Mouse (Mus musculus) kidney, adult 8-10 months (tissue): ENCODE measurements around the gene Klc2.

Source experiments
- DNase-seq, 2 experiments: peaks; one replicate each; pipeline ENCODE4 v3.0.0; 2022

Gene Klc2

GRCm38 (mm10) chr19:5071545-5072369 is 46.6 kb downstream of the Klc2 start:
- peak; percentile 72 to 79 for DNase-seq

- no peak for DNase-seq
Measured at GRCm38 (mm10) chr19:5071077-5071476, 47.3 kb downstream of the Klc2 start.

DNA sequence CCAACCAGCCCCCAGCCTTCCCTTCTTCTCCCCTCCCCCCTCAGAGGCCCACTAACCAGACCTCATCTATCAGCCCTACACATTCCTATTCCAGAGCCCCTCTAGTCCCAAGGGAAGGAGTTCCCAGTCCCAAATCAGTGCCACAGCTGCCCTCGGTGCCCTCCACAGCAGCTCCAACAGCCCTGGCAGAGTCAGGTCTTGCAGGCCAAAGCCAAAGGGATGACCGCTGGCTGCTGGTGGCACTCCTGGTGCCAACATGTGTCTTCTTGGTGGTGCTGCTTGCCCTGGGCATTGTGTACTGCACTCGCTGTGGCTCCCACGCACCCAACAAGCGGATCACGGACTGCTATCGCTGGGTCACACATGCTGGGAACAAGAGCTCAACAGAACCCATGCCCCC is 48.4 kb downstream of the Klc2 start:
- DNase-seq, result no peak

DNA sequence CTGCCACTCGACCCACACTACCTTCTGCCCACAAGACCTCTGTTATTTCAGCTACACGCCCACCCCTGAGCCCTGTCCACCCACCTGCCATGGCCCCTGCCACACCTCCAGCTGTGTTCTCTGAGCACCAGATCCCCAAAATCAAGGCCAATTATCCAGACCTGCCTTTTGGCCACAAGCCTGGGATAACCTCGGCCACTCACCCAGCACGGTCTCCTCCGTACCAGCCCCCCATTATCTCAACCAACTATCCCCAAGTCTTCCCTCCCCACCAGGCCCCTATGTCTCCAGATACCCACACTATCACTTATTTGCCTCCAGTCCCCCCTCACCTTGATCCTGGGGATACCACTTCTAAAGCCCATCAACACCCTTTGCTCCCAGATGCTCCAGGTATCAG is 48.9 kb downstream of the Klc2 start:
- no peak for DNase-seq

GRCm38 (mm10) chr19:5068570-5069234 is 49.7 kb downstream of the Klc2 start:
- no peak for DNase-seq

- DNase-seq, result peak in 1 of 2 experiments; percentile 49
Measured at GRCm38 (mm10) chr19:5067867-5068569, 50.3 kb downstream of the Klc2 start, which contains the start of gene Cd248. Cd248 (plus strand) TSS chr19:5068078.

DNA sequence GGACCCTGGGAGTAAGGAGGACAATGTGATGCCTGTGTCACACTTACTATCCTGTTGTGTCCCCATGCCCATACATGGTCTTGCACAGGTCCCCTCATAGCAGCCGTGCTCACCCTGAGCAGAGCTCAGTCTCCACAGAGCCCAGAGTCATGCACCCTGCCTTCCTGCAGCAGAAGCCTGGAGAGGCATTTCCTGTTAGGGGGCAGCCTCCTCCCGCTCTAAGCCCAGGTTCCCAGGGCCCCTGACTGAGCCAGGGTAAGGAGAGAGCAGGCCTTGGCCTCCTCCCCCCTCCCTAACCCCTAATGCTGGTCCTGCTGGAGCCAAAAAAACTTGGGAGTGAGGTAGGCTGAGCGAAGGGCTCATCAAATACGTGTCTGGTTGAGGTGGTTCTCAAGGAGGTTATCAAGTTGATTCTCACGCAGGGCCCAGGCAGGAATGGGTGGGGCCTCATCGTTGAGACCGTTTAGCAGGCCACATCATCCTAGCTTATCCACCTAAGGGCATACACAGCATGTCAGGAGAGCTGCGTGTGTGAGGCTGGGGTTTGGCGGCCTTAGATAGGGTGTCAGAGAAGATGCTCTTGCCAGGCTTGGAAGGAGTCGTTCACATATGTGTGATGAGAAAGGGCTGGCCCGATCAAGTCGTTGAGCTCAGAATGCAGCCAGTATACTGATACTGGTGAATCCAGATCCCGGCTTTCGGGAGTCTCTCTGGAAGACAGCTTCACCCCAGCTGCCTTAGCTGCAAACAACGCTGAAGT is 51.1 kb downstream of the Klc2 start:
- no peak for DNase-seq

DNA sequence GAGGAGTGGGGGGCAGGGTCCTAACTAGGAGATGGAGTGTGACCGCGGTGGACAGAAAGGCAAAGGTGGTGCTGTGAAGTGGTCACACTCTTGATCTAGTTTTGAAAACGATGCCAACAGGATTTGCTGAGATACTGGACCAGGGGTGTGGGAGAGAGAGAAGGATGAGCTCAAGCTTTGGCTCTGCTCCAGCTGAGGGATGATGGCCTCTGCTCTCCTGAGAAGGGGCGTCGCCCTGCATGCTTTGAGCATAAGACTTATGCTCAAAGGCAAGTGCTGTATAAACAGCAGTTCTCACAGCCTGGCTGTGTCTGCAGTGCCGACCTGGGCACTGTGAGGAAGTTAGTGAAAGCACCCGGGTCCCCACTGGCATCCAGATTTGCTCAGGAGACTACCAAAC is 53.3 kb downstream of the Klc2 start:
- no peak for DNase-seq

DNA sequence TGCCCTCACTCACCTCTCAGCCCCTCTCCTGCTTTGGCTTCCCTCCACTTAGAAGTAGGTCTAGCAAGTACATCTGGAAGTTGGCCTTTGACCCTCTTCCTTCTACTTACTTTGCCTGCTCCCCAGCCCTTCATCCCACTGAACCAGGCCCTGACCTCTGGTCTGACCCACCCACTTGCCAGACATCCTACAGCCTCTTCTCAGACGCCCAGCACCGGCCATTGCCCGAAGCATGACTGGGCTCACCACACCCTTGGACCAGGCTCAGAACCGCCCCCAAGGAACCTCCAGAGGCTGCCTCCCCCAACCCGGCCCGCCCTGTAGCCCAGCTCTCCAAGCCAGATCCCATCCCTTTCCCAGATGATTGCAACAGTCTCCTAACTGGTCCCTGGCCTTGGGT is 55.9 kb downstream of the Klc2 start:
- no peak for DNase-seq

DNA sequence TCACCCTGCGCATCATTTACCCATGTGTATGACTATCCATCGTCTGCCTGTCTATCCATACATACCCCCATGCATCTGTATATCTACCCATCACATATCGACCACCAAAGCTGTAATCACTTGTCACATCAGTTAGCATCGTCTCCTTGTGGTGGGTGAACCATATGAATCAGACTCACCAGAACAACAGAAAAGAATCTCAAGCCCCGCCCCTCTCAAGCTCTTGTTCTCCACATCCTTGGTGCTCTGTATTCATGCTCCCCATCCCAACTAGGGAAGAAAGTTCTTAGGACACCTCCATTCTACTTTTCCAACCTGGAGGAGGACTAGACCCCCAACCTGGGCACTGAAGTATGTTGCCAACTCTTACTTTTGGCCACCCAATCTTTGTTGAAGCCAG is 56.3 kb downstream of the Klc2 start:
- no peak for DNase-seq

DNA sequence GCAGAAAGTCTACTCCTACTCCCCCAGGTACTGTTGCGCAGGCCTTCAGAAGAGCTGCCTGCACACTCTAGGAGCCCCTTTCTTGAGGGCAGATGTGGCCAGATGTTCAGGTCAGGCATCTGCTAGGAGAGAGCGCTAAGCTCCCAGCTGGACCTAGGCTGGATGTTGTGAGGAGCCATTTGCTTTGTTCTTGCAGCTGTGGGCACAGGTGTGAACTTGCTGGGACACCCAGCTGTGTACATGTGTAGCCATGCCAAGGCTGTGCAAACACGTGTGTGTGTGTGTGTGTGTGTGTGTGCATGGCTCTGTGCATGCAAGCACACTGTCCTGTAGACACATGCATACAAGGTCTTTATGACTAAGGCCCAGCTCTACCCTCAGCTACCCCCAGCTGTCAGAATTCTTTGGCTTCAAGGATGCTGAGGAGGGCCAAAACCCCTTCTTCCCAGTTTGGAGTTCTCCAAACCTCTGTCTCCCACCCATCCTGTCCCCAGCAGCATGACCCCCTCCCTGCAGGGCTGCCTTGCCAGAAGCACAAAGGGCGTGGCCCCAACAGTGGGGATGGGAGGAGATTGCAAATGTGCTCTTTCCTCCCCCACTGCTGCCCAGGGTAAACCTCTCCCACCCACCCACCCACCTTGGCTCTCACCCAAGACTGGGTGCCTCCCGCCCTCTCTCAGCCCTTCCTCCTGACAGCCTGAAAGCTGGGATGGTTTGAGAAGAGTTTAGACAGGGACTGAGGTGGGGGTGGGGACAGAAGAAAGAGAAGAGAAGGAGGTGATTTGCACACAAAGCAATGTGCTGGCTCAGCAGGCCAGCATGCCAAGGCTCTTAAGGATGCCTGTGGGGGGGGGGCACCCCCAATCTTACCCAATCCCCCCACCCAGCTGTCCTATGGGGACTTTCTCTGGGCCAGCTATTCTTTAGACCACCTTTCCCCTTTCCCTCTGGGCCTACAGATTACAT is 57.7 kb downstream of the Klc2 start:
- DNase-seq, result no peak

- DNase-seq, result no peak
Measured at GRCm38 (mm10) chr19:5058801-5059771, 59.3 kb downstream of the Klc2 start.

GRCm38 (mm10) chr19:5057876-5058775 is 60.2 kb downstream of the Klc2 start:
- DNase-seq, result no peak
